Mouse (Mus musculus): Measurements from ENCODE around the gene Atxn2. TPM values are rescaled to one million over a fixed set of nuclear protein-coding genes. Genes with fewer than 3 reads are reported as not detected.
"Not testable (repeated sequence)": the region's sequence is repeated elsewhere in the genome, so short reads cannot be mapped to it uniquely, and the experiment has no call there.

Atxn2 gene
- total RNA-seq, 1 experiment from 2014 or later, result 64.1 TPM

GRCm38 (mm10) chr5:121847269-121847668, 136.1 kb downstream of the Atxn2 start:
- not testable (repeated sequence) for ATAC-seq (replicated peaks; ENCODE audit: low read depth, poor library complexity, severe bottlenecking)

- ATAC-seq (replicated peaks; ENCODE audit: low read depth, poor library complexity, severe bottlenecking), result peak; percentile 42
These were observed 136.9 kb downstream of the Atxn2 start for GRCm38 (mm10) chr5:121848035-121848519.

GRCm38 (mm10) chr5:121848743-121849142, 137.6 kb downstream of the Atxn2 start, which contains the start of gene Pheta1:
TSS of gene Pheta1 (plus strand) at chr5:121848984.
- ATAC-seq (replicated peaks; ENCODE audit: low read depth, poor library complexity, severe bottlenecking), result peak; percentile 79

GRCm38 (mm10) chr5:121849478-121850349, 138.6 kb downstream of the Atxn2 start:
- ATAC-seq (replicated peaks; ENCODE audit: low read depth, poor library complexity, severe bottlenecking), result no peak

- ATAC-seq (replicated peaks; ENCODE audit: low read depth, poor library complexity, severe bottlenecking), result no peak
These were observed 142.4 kb downstream of the Atxn2 start for GRCm38 (mm10) chr5:121853368-121854051.

- no peak for ATAC-seq (replicated peaks; ENCODE audit: low read depth, poor library complexity, severe bottlenecking)
These were observed 143.6 kb downstream of the Atxn2 start for GRCm38 (mm10) chr5:121854768-121855167.

- no peak for ATAC-seq (replicated peaks; ENCODE audit: low read depth, poor library complexity, severe bottlenecking)
These were observed 145.6 kb downstream of the Atxn2 start for GRCm38 (mm10) chr5:121856740-121857139.

GRCm38 (mm10) chr5:121858427-121858826, 147.3 kb downstream of the Atxn2 start:
- no peak for ATAC-seq (replicated peaks; ENCODE audit: low read depth, poor library complexity, severe bottlenecking)

GRCm38 (mm10) chr5:121861964-121862363, 150.8 kb downstream of the Atxn2 start:
- ATAC-seq (replicated peaks; ENCODE audit: low read depth, poor library complexity, severe bottlenecking), result no peak

GRCm38 (mm10) chr5:121864330-121864729, 153.2 kb downstream of the Atxn2 start:
- no peak for ATAC-seq (replicated peaks; ENCODE audit: low read depth, poor library complexity, severe bottlenecking)

Other genes with a start within 250 kb of the Atxn2 start
- 0.23 TPM in 1 of 2 replicates, not detected in the other for gene Adam1b, start 207.9 kb upstream of the Atxn2 start, total RNA-seq (2017)
- gene Adam1a, start 165.9 kb upstream of the Atxn2 start, total RNA-seq (2017), result 3.1 and 3.4 TPM in 2 replicates
- gene Gm42878, start 165.9 kb upstream of the Atxn2 start, total RNA-seq (2017), result not detected in 2 replicates
- 93.8 and 95.0 TPM in 2 replicates for gene Mapkapk5, start 165.4 kb upstream of the Atxn2 start, total RNA-seq (2017)
- 255 and 314 TPM in 2 replicates for gene Aldh2, start 117.5 kb upstream of the Atxn2 start, total RNA-seq (2017)
- gene Acad12, start 92.4 kb upstream of the Atxn2 start, total RNA-seq (2017), result 1.1 TPM in 2 replicates
- gene Acad10, start 50.8 kb upstream of the Atxn2 start, total RNA-seq (2017), result 2.6 and 8.5 TPM in 2 replicates
- gene Brap, start 50.8 kb upstream of the Atxn2 start, total RNA-seq (2017), result 68.5 and 71.9 TPM in 2 replicates
- 16.0 and 18.2 TPM in 2 replicates for gene Sh2b3, start 126.3 kb downstream of the Atxn2 start, total RNA-seq (2017)
- gene Pheta1, start 137.6 kb downstream of the Atxn2 start, total RNA-seq (2017), result 1.6 and 2.6 TPM in 2 replicates